ENCODE assay signal across 23 mouse cellular contexts in the genomic region with DNA sequence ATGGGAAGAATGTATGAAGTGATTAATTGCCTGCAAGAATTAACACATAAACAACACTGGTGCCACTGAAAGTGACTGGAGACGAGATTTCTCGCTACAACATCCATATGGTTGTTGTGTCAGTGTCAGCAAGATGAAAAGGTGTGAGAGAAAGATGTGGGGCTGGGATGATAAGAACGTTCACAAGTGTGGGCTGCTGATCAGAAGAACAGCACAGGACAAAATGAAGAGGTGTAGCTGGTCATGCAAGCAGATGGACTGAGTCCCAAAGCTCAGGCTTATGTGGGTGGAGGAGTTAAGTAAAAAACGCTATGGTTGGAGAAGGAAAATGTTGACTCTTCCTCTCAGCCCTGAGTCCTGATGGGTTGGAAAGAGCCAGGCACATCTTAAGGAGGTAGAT. TPM values are rescaled to one million over a fixed set of nuclear protein-coding genes. Genes with fewer than 3 reads are reported as not detected.
DNase-seq lines count a peak whose midpoint lies in the region; ATAC-seq lines count a peak whose summit lies in the region.
"Had no signal": no experiment of that assay in that cellular context is flagged by ENCODE, and none has a peak within 500 bp of the region (broad histone marks: within the 10 kb centered on the region; RNA-seq: fewer than 3 reads in every experiment).

No protein-coding gene starts in this region.

- no peak for ATAC-seq in erythroid progenitor cell, adult 5-6 weeks (replicated peaks; ENCODE audit: low FRiP score, poor library complexity, severe bottlenecking)
- ATAC-seq: activated CD4-positive, CD25-positive, alpha-beta regulatory T cell, adult 4 months; CD4-positive, CD25-positive, alpha-beta regulatory T cell, adult 4 months; Patski had no signal

- DNase-seq in heart, adult 11 months, result peak; percentile 51
- no peak for DNase-seq in heart, postnatal 14 days
- DNase-seq in right cerebral cortex, adult 18-20 months, result peak; percentile 27
- no peak for DNase-seq in right cerebral cortex, postnatal 36 days (ENCODE audit: low spot score in 2 of 2)
- peak; percentile 62 for DNase-seq in brain, adult 2 months (ENCODE audit: low read depth, low spot score)
- DNase-seq: adrenal gland, adult 2 months; adrenal gland, adult 8-10 months; adrenal gland, postnatal 10 days; adrenal gland, postnatal 14 days; adrenal gland, postnatal 25 days; adrenal gland, postnatal 36 days; B cell, adult 2 months; cerebellum, adult 11 months; cerebellum, adult 11-12 months; cerebellum, adult 18-20 months; cerebellum, adult 2 months had no signal

- intact Hi-C loops in heart, postnatal 14 days (cut with DNase I), result no loop called here

RNA-seq across cellular contexts. Expression of a gene that starts 46.6 kb away (rescaled TPM):
- 1 to 10 TPM; 5.2 to 6.0 TPM for total RNA-seq in heart, postnatal 14 days (2021)
- total RNA-seq in erythroid progenitor cell, adult 5-6 weeks (2015; ENCODE audit: low replicate concordance), result not detected in 2 replicates
- total RNA-seq in erythroid progenitor cell, adult 5-6 weeks (2017; ENCODE audit: low replicate concordance), result not detected in 2 replicates
- total RNA-seq: CH12.LX, G1E, MEL had no signal

Comparison
In these comparisons a context has a peak if more than half of its experiments do, and no peak if none do; other contexts are left out.
1. DNase-seq: peak in heart, adult 11 months (single experiment), right cerebral cortex, adult 18-20 months (single experiment) and brain, adult 2 months (single experiment); none in heart, postnatal 14 days (0 of 2) and right cerebral cortex, postnatal 36 days (0 of 2).
2. RNA of a gene that starts 46.6 kb away (total RNA-seq): 5.2 to 6.0 TPM in heart, postnatal 14 days; not detected in erythroid progenitor cell, adult 5-6 weeks; every median in the first group is over 4 times any median in the second.